Mouse (Mus musculus) neural tube, embryonic 14.5 days (tissue): ENCODE results near the gene 2410004B18Rik. TPM values are rescaled to one million over a fixed set of nuclear protein-coding genes. Genes with fewer than 3 reads are reported as not detected.

Experiments used
- ATAC-seq: fragments of 200-750 bp; cut with Nextera tagmentation; 2 replicates; pipeline ENCODE4 v1.8.0; 2017; ENCODE audit warnings: low read depth, mild to moderate bottlenecking, moderate TSS enrichment, moderate library complexity
- H3K27ac ChIP-seq: fragments of 300-500 bp; sonication (generic); 2 replicates; pipeline ENCODE4 v1.5.1; 2014; ENCODE audit warnings: low read depth, mild to moderate bottlenecking, control low read depth, low read length, moderate library complexity, mixed read lengths
- H3K27me3 ChIP-seq: fragments of 300-500 bp; sonication (generic); 2 replicates; pipeline ENCODE4 v1.6.1; 2014; ENCODE audit warnings: low read length; ENCODE audit not compliant: control insufficient read depth, insufficient read depth
- H3K36me3 ChIP-seq: fragments of 300-500 bp; sonication (generic); 2 replicates; pipeline ENCODE4 v1.6.1; 2014; ENCODE audit warnings: low read length, mixed read lengths; ENCODE audit not compliant: control insufficient read depth, insufficient read depth
- H3K4me1 ChIP-seq: fragments of 300-500 bp; sonication (generic); 2 replicates; pipeline ENCODE4 v1.6.1; 2014; ENCODE audit warnings: low read length; ENCODE audit not compliant: control insufficient read depth, insufficient read depth
- H3K4me2 ChIP-seq: fragments of 300-500 bp; sonication (generic); 2 replicates; pipeline ENCODE4 v1.6.1; 2014; ENCODE audit warnings: mild to moderate bottlenecking, low read depth, low read length, control low read depth
- H3K4me3 ChIP-seq: fragments of 300-500 bp; sonication (generic); 2 replicates; pipeline ENCODE4 v1.5.1; 2014; ENCODE audit warnings: low read depth, low read length, control low read depth, mixed read lengths
- H3K9ac ChIP-seq: fragments of 300-500 bp; sonication (generic); replicated peaks from 2 replicates; pipeline ENCODE4 v1.6.1; 2014; ENCODE audit warnings: low read depth, mild to moderate bottlenecking, control low read depth, low read length, mixed read lengths
- H3K9me3 ChIP-seq: fragments of 300-500 bp; sonication (generic); 2 replicates; pipeline ENCODE4 v1.6.1; 2016; ENCODE audit warnings: low read length; ENCODE audit not compliant: control insufficient read depth
- WGBS: fragments of 180-500 bp; shearing (Covaris S2); extraction: QIAGEN DNeasy Blood & Tissue Kit; methylation state at CpG from one replicate; pipeline ENCODE4 v1.1.7; 2014; 5-methylcytosine and 5-hydroxymethylcytosine counted together
- polyA plus RNA-seq: library from polyadenylated mRNA; unstranded; fragments of >200 nt; fragmentation: Nextera tagmentation; extraction: Ambion mirVana; gene quantifications from 2 replicates; pipeline ENCODE4 v1.2.1, GENCODE M21; 2014

Gene 2410004B18Rik
- polyA plus RNA-seq, 1 experiment from 2014 or later = 78.1 TPM

DNA sequence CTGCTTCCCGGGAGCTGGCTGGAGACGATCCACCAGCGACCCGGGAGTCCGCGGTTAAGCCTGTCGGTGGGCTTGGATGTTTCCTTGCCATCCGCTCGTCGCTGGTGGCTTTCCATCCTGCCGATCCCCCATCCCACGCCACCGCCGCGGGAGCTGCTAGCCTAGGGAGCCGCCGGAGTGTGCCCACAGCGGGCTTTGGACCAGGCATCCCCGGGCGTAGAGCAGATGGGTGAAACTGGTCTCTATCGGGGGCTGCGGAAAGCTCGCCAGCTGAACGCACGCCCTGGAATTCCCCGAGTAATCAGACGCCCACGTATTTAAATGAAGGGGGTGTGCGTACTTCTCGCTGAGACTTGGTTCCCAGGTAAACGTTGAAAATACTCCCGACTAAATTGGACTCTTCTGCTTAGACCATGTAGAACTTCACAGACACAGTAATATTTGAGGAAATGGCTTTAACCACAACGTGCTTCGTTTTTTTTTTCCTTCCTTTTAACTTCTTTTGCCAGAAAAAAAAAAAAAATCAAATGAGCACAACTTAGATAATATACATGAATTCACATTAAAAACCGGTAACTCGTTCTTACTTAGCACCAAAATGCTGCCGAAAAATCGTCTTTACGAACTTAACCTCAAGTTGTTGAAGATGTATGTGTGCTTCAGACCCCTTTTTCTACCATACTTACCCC, 13.0 kb upstream of the 2410004B18Rik start:
- Histone ChIP-seq H3K4me2 (peak overlapping the region; percentile 73), H3K4me1 (peaks cover 11% of the 10 kb centered on the region; the same call in 1 of the 2 replicates), H3K36me3 (no peaks in the 10 kb centered on the region), H3K4me3 (peak overlapping the region; percentile 67), H3K27me3 (no peaks in the 10 kb centered on the region), H3K27ac (peak overlapping the region; percentile 87), H3K9me3 (no peaks in the 10 kb centered on the region), H3K9ac (peak overlapping the region; percentile 75)
- ATAC-seq = peak; percentile 16
- 5% methylated on average over 39 of the region's 39 CpGs for WGBS

DNA sequence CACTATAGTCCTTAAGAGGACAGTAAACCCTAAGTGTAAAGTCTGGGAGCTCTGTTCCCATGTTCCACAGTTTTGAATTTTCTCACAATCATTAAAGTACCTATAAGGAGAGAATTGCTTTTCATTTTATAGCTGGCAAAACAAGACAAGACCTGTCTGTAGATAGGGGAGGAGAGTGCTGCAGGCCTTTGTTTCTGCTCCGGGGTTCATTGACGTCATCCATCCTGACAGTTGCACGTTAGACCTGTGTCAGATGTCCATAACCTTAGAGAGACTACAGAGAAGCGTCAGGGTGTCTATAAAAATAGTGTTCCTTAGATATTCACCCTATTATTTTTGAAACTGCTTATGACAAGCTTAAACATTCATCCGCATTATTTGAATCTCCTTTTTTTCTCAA, 12.3 kb upstream of the 2410004B18Rik start:
- H3K9ac ChIP-seq = no peak overlapping the region
- 67% methylated on average over 5 of the region's 5 CpGs for WGBS
- peak overlapping the region; percentile 67; the same call in 1 of the 2 replicates for H3K4me3 ChIP-seq

DNA sequence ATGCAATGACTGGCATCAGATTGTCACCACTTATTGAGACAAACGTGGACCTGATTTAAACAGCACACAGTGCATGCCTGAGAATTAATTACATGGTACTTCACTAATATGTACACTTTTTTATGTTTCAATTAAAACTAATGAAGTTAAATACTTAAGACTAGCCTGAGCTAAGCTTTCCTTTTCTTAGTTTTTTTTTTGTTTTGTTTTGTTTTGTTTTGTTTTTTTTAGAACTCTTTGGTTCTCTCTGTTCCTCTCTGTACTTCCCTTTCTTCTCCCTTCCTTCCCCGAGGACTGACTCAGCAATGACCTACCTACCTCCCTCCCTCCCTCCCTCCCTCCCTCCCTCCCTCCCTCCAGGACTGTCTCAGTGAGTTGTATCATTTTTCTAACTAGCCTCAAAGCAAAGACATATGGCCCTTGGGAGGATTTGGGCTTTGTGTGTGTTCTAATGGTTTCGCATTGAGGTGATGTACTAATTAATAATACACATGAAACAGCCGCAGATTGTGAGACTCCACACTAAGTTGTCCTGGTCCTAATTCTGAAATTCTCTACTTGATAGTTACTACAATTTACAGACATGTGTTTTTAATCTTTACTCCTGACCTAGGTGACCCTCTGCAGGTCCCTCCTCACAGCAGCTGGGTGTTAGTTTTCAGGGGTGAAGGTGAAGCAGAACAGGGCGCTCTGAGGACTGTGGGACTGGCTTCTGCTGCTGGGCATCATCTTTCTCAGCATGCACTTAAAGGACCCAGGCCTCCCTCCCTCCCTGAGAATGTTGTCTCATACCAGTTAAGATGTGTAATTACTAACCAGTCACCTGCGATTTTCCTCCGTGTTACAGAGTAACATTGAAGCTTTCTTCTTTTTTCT, 8.1 kb upstream of the 2410004B18Rik start:
- no peak for ATAC-seq
- Histone ChIP-seq H3K27me3 (no peaks in the 10 kb centered on the region), H3K9ac (no peak overlapping the region), H3K4me1 (peaks cover 11% of the 10 kb centered on the region; the same call in 1 of the 2 replicates), H3K4me3 (no peak overlapping the region), H3K36me3 (peaks cover 3% of the 10 kb centered on the region), H3K4me2 (no peak overlapping the region), H3K27ac (no peak overlapping the region), H3K9me3 (no peaks in the 10 kb centered on the region)
- 72% methylated on average over 7 of the region's 7 CpGs for WGBS

More for the DNA sequence above, 12.3 kb upstream of the 2410004B18Rik start:
- Histone ChIP-seq H3K4me2 (peak overlapping the region; percentile 73), H3K9me3 (no peaks in the 10 kb centered on the region), H3K27ac (no peak overlapping the region), H3K27me3 (no peaks in the 10 kb centered on the region), H3K36me3 (no peaks in the 10 kb centered on the region), H3K4me1 (peaks cover 11% of the 10 kb centered on the region; the same call in 1 of the 2 replicates)
- ATAC-seq = no peak

DNA sequence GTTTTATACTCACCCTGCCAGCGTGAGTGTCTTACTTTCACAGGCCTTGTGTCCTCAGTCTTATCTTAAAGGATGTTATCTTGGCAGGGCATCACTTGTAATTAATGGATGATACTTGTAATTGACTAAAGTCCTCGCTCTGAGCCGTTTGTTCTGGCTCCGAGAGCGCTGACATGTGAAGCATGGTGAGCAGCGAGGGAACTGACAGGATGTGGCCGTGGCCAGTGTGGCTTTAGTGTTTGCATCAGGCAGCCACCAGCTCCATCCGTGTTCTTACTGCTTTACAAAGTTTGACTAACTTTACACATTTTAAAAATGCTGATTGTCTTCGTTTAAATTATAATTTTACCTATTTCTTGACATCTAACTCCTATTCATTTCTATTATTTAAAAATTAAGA, 4.0 kb upstream of the 2410004B18Rik start:
- H3K4me3 ChIP-seq = no peak overlapping the region
- ATAC-seq = no peak
- WGBS = 94% methylated on average over 9 of the region's 9 CpGs
- no peak overlapping the region for H3K27ac ChIP-seq
- H3K9ac ChIP-seq = no peak overlapping the region
- peaks cover 2% of the 10 kb centered on the region for H3K4me1 ChIP-seq
- no peak overlapping the region for H3K4me2 ChIP-seq
- no peaks in the 10 kb centered on the region for H3K9me3 ChIP-seq
- H3K36me3 ChIP-seq = peaks cover 3% of the 10 kb centered on the region
- no peaks in the 10 kb centered on the region; the same call in 1 of the 2 replicates for H3K27me3 ChIP-seq

DNA sequence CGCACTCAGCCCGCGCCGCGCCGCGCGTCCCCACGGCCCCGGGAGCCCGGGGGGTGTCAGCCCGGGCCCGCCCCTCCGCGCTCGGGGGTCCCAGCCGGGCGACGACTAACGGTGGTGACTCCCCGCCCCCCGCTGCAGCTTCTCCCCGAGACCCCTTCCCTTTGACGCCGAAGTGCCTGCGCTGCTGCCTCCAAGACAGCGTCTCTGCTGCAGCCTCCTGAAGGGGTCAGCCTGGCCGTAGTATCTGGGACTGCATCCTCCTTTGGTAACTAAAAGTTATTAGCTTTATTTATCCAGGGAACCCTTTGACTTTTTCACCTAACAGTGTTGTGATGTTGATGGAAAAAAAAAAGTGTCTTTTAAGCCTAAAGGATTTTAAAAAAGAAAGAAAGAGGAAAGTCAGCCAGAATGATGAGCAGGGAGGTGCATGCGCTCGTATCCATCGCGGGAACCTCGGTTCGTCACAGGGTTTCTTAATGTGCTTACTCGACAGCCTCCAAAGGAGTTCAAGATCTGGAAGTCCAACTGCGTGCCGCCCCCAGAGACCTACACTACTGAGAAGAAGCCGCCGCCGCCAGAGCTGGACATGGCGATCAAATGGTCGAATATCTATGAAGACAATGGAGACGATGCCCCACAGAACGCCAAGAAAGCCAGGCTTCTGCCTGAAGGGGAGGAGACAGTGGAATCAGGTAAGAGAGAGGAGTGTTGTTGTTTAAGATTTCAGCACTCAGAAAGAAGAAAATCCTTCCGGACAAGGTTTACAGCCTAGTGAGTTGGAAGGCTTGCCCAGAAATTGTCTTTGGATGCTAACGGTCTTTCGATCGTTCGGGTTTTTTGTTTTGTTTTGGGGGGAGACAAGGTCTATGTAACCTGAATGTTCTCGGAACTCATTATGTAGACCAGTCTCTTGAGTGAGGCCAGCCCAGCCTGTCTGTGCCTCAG, 863 bp downstream of the 2410004B18Rik start:
- Histone ChIP-seq H3K4me2 (peak overlapping the region; percentile 72), H3K27ac (peak overlapping the region; percentile 52; the same call in 1 of the 2 replicates), H3K9me3 (no peaks in the 10 kb centered on the region), H3K27me3 (no peaks in the 10 kb centered on the region; the same call in 1 of the 2 replicates), H3K4me1 (peaks cover 14% of the 10 kb centered on the region), H3K4me3 (peak overlapping the region; percentile 98), H3K36me3 (peaks cover 5% of the 10 kb centered on the region), H3K9ac (peak overlapping the region; percentile 91)
- ATAC-seq = peak; percentile 49
- WGBS = 19% methylated on average over 49 of the region's 50 CpGs

DNA sequence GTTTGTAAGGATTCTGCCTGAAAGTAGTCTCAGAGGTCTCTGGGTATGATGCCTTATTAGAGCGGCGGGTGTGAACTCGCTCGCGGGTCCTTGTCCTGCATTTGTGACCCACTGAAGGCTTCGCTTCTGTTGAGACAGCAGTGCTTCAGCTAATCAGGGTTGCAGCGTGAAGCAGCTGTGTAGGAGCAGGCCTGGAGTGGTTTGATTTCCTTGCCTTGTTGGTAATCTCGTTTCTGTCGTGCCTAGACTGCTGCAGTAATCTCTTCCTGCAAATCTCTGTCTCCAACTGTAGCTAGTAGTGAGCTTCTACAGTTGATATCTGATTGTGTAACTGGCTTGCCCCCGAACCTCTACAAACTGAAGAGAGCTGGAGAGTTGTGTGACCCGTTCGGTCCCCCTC, 1.6 kb downstream of the 2410004B18Rik start:
- no peak overlapping the region for H3K4me3 ChIP-seq

DNA sequence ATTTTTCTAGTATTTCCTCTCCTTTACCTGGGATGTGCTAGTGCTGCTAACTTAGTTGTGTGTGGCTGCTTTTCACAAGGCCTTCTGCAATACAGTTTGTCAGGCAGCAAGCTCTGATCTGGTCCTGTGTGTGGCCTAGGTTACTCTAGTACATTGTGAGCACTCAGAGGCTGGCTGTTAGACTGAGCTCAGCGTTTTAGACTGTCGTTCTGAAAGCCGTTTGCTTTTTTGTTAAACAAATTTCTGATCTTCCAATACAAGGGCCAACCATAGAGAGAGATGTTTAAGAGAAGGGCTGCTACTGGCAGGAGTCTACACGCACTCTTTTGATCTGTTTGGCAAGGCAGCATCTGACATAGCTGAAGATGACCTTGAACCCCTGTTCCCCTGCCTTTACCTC, 2.2 kb downstream of the 2410004B18Rik start:
- no peak for ATAC-seq
- no peak overlapping the region for H3K4me3 ChIP-seq
- H3K4me2 ChIP-seq = no peak overlapping the region
- no peak overlapping the region for H3K9ac ChIP-seq
- no peaks in the 10 kb centered on the region; the same call in 1 of the 2 replicates for H3K27me3 ChIP-seq
- peaks cover 14% of the 10 kb centered on the region for H3K4me1 ChIP-seq
- no peaks in the 10 kb centered on the region for H3K9me3 ChIP-seq
- WGBS = 83% methylated on average over 4 of the region's 4 CpGs
- H3K36me3 ChIP-seq = peaks cover 10% of the 10 kb centered on the region
- H3K27ac ChIP-seq = no peak overlapping the region

More for the DNA sequence above, 1.6 kb downstream of the 2410004B18Rik start:
- H3K27me3 ChIP-seq = no peaks in the 10 kb centered on the region; the same call in 1 of the 2 replicates
- no peak for ATAC-seq
- peak overlapping the region; percentile 72 for H3K4me2 ChIP-seq
- H3K27ac ChIP-seq = no peak overlapping the region
- no peaks in the 10 kb centered on the region for H3K9me3 ChIP-seq
- peaks cover 14% of the 10 kb centered on the region for H3K4me1 ChIP-seq
- peaks cover 7% of the 10 kb centered on the region for H3K36me3 ChIP-seq
- no peak overlapping the region for H3K9ac ChIP-seq
- 87% methylated on average over 12 of the region's 12 CpGs for WGBS

DNA sequence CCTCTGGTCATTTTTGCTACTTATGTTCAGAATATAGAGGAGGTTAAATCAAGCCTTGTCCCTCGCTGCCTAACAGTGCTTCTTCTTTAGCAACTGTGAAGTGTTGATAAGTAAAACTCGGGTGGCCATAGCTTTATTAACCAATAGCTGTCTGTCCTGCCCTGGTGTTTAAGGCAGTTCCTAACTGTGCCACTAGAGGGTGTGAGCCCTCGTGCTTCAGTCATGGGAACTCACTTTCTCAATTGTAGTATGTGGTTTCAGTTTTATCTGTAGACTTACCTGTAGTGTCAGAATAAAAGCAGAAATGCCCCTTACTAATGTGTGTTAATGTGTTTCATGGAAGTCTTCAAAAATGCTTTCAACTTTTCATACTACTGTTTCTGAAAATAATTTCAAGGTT, 4.2 kb downstream of the 2410004B18Rik start:
- H3K36me3 ChIP-seq = peaks cover 10% of the 10 kb centered on the region
- H3K4me2 ChIP-seq = no peak overlapping the region
- 23% methylated on average over 3 of the region's 3 CpGs for WGBS
- H3K4me3 ChIP-seq = no peak overlapping the region
- no peak overlapping the region for H3K9ac ChIP-seq
- H3K9me3 ChIP-seq = no peaks in the 10 kb centered on the region
- no peak overlapping the region for H3K27ac ChIP-seq
- H3K4me1 ChIP-seq = peaks cover 14% of the 10 kb centered on the region
- ATAC-seq = no peak
- H3K27me3 ChIP-seq = no peaks in the 10 kb centered on the region; the same call in 1 of the 2 replicates
